Mouse (Mus musculus) frontal cortex, postnatal 10 days (tissue): ENCODE results near the gene Rpap3.
A peak's percentile ranks its signal among the peaks of the same experiment; 100 is the strongest.

ENCODE experiments used
- DNase-seq, 2 experiments: peaks; one replicate each; pipeline ENCODE4 v3.0.0; 2022; ENCODE audit warnings: low spot score in 2 of 2, mixed read lengths in 1 of 2

The Rpap3 gene

GRCm38 (mm10) chr15:97648176-97648575 is 57.4 kb downstream of the Rpap3 start:
- peak; percentile 50 to 57 for DNase-seq

GRCm38 (mm10) chr15:97646426-97646825 is 59.2 kb downstream of the Rpap3 start:
- DNase-seq: no peak

GRCm38 (mm10) chr15:97643986-97644385 is 61.6 kb downstream of the Rpap3 start:
- no peak for DNase-seq
